Mouse (Mus musculus) spleen, postnatal 10 days (tissue): ENCODE measurements around the gene Gpr62.

Experiments used
- DNase-seq, 2 experiments: peaks; one replicate each; pipeline ENCODE4 v3.0.0; 2021 to 2022; ENCODE audit warnings: low spot score in 2 of 2

The Gpr62 gene

GRCm38 (mm10) chr9:106475046-106475445 is 9.3 kb upstream of the Gpr62 start:
- peak in 1 of 2 experiments; percentile 34 for DNase-seq

GRCm38 (mm10) chr9:106474456-106474855 is 8.7 kb upstream of the Gpr62 start:
- DNase-seq = peak; percentile 42 to 80

GRCm38 (mm10) chr9:106473753-106474105 is 8.0 kb upstream of the Gpr62 start:
- peak in 1 of 2 experiments; percentile 15 for DNase-seq

GRCm38 (mm10) chr9:106473081-106473752 is 7.5 kb upstream of the Gpr62 start:
- peak in 1 of 2 experiments; percentile 14 for DNase-seq

- DNase-seq = no peak
Measured at GRCm38 (mm10) chr9:106472321-106472720, 6.6 kb upstream of the Gpr62 start.

GRCm38 (mm10) chr9:106471892-106472291 is 6.2 kb upstream of the Gpr62 start:
- peak in 1 of 2 experiments; percentile 24 for DNase-seq

GRCm38 (mm10) chr9:106470991-106471750 is 5.4 kb upstream of the Gpr62 start:
- DNase-seq = peak in 1 of 2 experiments; percentile 10

- DNase-seq = no peak
Measured at GRCm38 (mm10) chr9:106469776-106470175, 4.0 kb upstream of the Gpr62 start.

GRCm38 (mm10) chr9:106469317-106469716 is 3.6 kb upstream of the Gpr62 start:
- no peak for DNase-seq

GRCm38 (mm10) chr9:106467746-106468145 is 2.0 kb upstream of the Gpr62 start:
- no peak for DNase-seq

- DNase-seq = no peak
Measured at GRCm38 (mm10) chr9:106466721-106467120, 983 bp upstream of the Gpr62 start.

GRCm38 (mm10) chr9:106464751-106465541 is 792 bp downstream of the Gpr62 start:
- DNase-seq = peak in 1 of 2 experiments; percentile 48

GRCm38 (mm10) chr9:106463122-106464063 is 2.3 kb downstream of the Gpr62 start:
- DNase-seq = no peak

GRCm38 (mm10) chr9:106462430-106462800 is 3.3 kb downstream of the Gpr62 start:
- DNase-seq = no peak

- DNase-seq = no peak
Measured at GRCm38 (mm10) chr9:106461641-106462429, 3.9 kb downstream of the Gpr62 start.

- DNase-seq = no peak
Measured at GRCm38 (mm10) chr9:106461026-106461415, 4.7 kb downstream of the Gpr62 start.

- no peak for DNase-seq
Measured at GRCm38 (mm10) chr9:106460401-106461025, 5.2 kb downstream of the Gpr62 start.

- DNase-seq = no peak
Measured at GRCm38 (mm10) chr9:106459946-106460345, 5.8 kb downstream of the Gpr62 start.

- DNase-seq = no peak
Measured at GRCm38 (mm10) chr9:106457920-106458319, 7.8 kb downstream of the Gpr62 start.

- DNase-seq = no peak
Measured at GRCm38 (mm10) chr9:106457163-106457559, 8.6 kb downstream of the Gpr62 start.
